In the genomic region with DNA sequence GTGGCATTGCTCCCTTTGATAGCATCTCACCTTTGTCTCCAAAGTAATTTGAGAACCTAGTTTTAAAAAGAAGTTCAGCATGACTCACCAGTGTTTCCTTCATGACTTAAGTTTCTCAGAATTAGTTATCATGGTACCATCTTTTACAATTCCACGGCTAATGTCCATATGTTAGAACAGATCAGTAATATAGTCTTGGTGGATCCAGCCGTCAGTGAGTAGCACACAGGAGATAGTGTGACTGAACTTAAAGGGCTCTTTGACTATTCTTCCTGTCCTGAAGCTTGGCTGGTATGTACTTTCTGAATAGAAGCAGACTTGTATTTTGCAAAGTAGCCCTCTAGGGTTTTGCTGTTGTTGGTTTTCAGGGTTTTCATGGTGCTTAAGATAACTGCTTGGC, we compare ENCODE assay signal across 20 mouse cellular contexts. TPM values are rescaled to one million over a fixed set of nuclear protein-coding genes. Genes with fewer than 3 reads are reported as not detected.
"Had no signal": no experiment of that assay in that cellular context is flagged by ENCODE, and none has a peak within 500 bp of the region (broad histone marks: within the 10 kb centered on the region; RNA-seq: fewer than 3 reads in every experiment).

No protein-coding gene starts in this region.

- H3K9me3 ChIP-seq: midbrain, embryonic 10.5 days; neural tube, embryonic 12.5 days; neural tube, embryonic 15.5 days; stomach, embryonic 15.5 days had no signal

- H3K4me2 ChIP-seq: lung, embryonic 14.5 days; neural tube, embryonic 12.5 days; neural tube, embryonic 15.5 days; stomach, embryonic 15.5 days had no signal

- H3K4me1 ChIP-seq: midbrain, embryonic 10.5 days; neural tube, embryonic 12.5 days; neural tube, embryonic 15.5 days; stomach, embryonic 15.5 days had no signal

- H3K4me3 ChIP-seq: layer of hippocampus, adult 2 months; left cerebral cortex, adult 2 months; midbrain, embryonic 10.5 days; neural tube, embryonic 12.5 days; neural tube, embryonic 15.5 days; stomach, embryonic 15.5 days had no signal

- H3K27ac ChIP-seq: kidney, postnatal 0 days; layer of hippocampus, adult 2 months; left cerebral cortex, adult 2 months; macrophage; midbrain, embryonic 10.5 days; neural tube, embryonic 12.5 days; neural tube, embryonic 15.5 days; stomach, embryonic 15.5 days had no signal

- DNase-seq: kidney, adult 2 months; kidney, postnatal 25 days; layer of hippocampus, adult 9-11 months; lung, embryonic 14.5 days; midbrain, embryonic 14.5 days; retina, postnatal 1 day; right cerebral cortex, postnatal 25 days; spleen, adult 18-20 months; thymus, adult 18-20 months; thymus, postnatal 36 days had no signal

- ATAC-seq: intestine, embryonic 16.5 days; lung, postnatal 0 days had no signal

- H3K27me3 ChIP-seq: neural tube, embryonic 12.5 days; neural tube, embryonic 15.5 days; stomach, embryonic 15.5 days had no signal

- H3K9ac ChIP-seq: lung, embryonic 14.5 days; neural tube, embryonic 12.5 days; neural tube, embryonic 15.5 days; stomach, embryonic 15.5 days had no signal

RNA-seq across cellular contexts. Expression of gene Pla2g4c, which starts 15.0 kb away (rescaled TPM):
- polyA plus RNA-seq: macrophage had no signal
